Mouse (Mus musculus) G1E (cell line): ENCODE data around the gene Pex16.

Source experiments
- CTCF ChIP-seq: IDR thresholded peaks from 2 replicates; pipeline ENCODE4 v1.5.1; 2012; ENCODE audit warnings: low read depth, low read length, inconsistent platforms, mixed read lengths
- GATA1 ChIP-seq: IDR thresholded peaks from 2 replicates; pipeline ENCODE4 v1.6.1; 2012; ENCODE audit warnings: borderline replicate concordance, low read length, inconsistent platforms, mixed read lengths
- GATA2 ChIP-seq: IDR thresholded peaks from 2 replicates; pipeline ENCODE4 v1.6.1; 2012; ENCODE audit warnings: low read depth, low read length, inconsistent platforms, borderline replicate concordance

DNA sequence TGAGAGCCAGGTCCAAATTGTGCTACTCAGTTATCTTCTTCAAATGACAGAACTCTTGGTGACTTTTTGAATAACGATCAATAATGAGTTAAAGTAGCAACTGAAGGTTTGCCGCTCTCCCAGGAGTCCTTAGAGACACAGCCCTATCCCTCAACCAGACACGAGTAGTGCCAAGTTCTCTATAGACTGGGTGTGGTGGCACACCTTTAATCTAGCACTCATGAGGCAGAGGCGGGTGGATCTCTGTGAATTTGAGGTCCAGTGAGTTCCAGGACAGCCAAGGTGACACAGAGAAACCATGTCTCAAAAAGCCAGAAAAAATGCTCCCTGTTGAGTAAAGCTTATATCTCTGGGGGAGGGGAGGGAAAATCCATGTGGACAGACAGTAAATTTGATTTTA, 46.9 kb upstream of the Pex16 start:
- TF ChIP-seq CTCF (no peak), GATA1 (no peak), GATA2 (no peak)
